Mouse (Mus musculus) heart, postnatal 0 days (tissue): ENCODE results near the gene Gm21970.

Experiments
- CTCF ChIP-seq: IDR thresholded peaks from 2 replicates; pipeline ENCODE4 v1.5.1; 2016; ENCODE audit warnings: antibody characterized with exemption, control low read depth, low read depth
- EP300 ChIP-seq: IDR thresholded peaks from 2 replicates; pipeline ENCODE4 v1.6.1; 2016; ENCODE audit warnings: antibody characterized with exemption, low read depth

DNA sequence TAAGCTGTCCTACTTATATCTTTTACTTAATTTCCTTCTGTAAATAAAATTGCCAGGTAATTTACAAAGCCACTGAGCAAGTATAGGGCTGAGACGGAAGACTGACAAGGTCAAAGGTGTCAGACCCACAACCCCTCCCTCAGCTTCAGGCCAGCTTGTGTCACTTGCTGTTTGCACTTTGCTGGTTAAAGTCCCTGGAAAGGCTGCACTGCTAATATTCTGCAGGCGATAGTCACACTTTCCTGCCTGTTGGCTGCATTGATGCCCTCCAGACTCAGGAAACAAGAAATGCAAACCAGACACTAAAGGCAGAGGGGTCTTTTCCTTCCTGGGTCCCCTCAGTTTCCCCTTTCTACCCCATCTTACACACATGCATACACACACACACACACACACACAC is 29.5 kb upstream of the Gm21970 start:
- TF ChIP-seq CTCF (no peak), EP300 (no peak)
